Mouse (Mus musculus): ENCODE data around the gene Stx17. TPM values are rescaled to one million over a fixed set of nuclear protein-coding genes. Genes with fewer than 3 reads are reported as not detected.

Stx17 gene
- polyA plus RNA-seq, 1 experiment from 2014 or later: 16.3 TPM

DNA sequence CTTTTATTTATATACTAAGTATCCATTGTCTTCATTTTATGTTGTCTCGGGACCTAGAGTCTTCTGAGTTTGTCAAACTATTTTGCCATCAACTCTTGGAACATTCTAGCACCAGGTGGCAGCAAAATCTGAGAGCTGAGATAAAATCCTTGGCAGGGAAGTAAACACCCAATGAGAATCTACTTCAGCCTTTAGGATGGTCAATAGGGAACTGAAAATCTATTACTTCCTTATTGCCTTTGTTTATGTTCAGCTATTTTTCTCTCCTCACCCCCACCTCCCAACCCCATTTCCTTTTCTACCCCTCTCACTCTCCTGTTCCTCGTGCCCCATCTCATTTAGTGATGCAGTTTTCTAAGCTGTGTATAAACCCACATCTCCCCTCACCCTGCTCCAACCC lies 16.1 kb upstream of the Stx17 start:
- no peaks in the 10 kb centered on the region for H3K36me3 ChIP-seq
- no peaks in the 10 kb centered on the region for H3K9me3 ChIP-seq
- no peak overlapping the region for H3K4me3 ChIP-seq
- H3K4me2 ChIP-seq: no peak overlapping the region
- 73% methylated on average over 2 of the region's 2 CpGs for WGBS
- no peak overlapping the region for H3K9ac ChIP-seq
- no peaks in the 10 kb centered on the region for H3K4me1 ChIP-seq (replicated peaks)
- no peaks in the 10 kb centered on the region for H3K27me3 ChIP-seq
- ATAC-seq (ENCODE audit: low read depth): no peak
- no peak overlapping the region for H3K27ac ChIP-seq (replicated peaks)

DNA sequence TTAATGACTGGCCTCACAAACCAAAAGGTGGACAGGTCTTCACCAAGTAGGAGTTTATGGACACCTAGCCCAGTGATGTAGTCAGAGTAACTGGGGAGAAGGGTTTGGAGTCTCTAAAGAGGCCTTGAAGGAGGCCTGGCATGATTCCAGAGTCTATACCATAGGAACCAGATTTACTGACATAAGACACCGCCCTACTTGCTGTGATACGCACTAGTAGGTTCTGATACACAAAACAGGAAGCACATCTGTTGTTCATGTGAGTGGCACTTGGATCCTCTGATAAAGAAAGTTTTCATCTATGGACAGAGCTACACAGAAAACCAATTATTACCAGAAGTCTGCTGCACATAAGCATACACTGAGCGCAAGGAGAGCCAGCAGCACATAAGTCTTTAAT lies 14.4 kb upstream of the Stx17 start:
- Histone ChIP-seq H3K27me3 (no peaks in the 10 kb centered on the region), H3K36me3 (no peaks in the 10 kb centered on the region), H3K9me3 (no peaks in the 10 kb centered on the region), H3K4me2 (no peak overlapping the region), H3K9ac (no peak overlapping the region), H3K27ac (replicated peaks) (no peak overlapping the region), H3K4me3 (no peak overlapping the region), H3K4me1 (replicated peaks) (no peaks in the 10 kb centered on the region)
- no peak for ATAC-seq (ENCODE audit: low read depth)
- 85% methylated on average over 3 of the region's 3 CpGs for WGBS

- no peak overlapping the region for H3K4me3 ChIP-seq
- no peaks in the 10 kb centered on the region for H3K4me1 ChIP-seq (replicated peaks)
- no peak overlapping the region for H3K4me2 ChIP-seq
- H3K36me3 ChIP-seq: no peaks in the 10 kb centered on the region
- no peak overlapping the region for H3K9ac ChIP-seq
- WGBS: 67% methylated on average over 4 of the region's 4 CpGs
- no peaks in the 10 kb centered on the region for H3K9me3 ChIP-seq
- no peak for ATAC-seq (ENCODE audit: low read depth)
- no peaks in the 10 kb centered on the region for H3K27me3 ChIP-seq
- H3K27ac ChIP-seq (replicated peaks): no peak overlapping the region
These were observed 8.5 kb upstream of the Stx17 start for GRCm38 (mm10) chr4:48116191-48116590.

DNA sequence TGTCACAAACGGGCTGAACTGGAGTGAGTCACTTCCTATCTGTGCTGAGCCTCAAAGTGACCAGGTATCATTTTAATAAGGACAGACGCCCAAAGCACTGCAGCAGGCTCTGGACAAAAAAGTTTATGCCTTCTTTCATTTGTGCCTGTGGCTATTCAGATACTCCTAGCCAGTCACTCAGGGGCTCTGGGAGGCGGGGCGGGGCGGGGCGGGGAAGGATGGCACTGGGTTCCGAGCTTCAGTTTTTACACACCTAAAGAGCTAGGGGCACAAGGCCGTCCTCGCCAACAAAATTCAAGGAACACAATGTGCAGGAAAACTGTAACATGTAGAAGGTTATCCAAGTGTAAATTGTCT lies 321 bp upstream of the Stx17 start:
- H3K36me3 ChIP-seq: no peaks in the 10 kb centered on the region
- no peak overlapping the region for H3K27ac ChIP-seq (replicated peaks)
- H3K4me2 ChIP-seq: peak overlapping the region; percentile 81
- H3K27me3 ChIP-seq: peaks cover 4% of the 10 kb centered on the region; the same call in 1 of the 2 replicates
- H3K4me1 ChIP-seq (replicated peaks): peaks cover 8% of the 10 kb centered on the region
- no peaks in the 10 kb centered on the region for H3K9me3 ChIP-seq
- H3K4me3 ChIP-seq: peak overlapping the region; percentile 84
- H3K9ac ChIP-seq: peak overlapping the region; percentile 89; the same call in 1 of the 2 replicates
- ATAC-seq (ENCODE audit: low read depth): peak; percentile 86
- 5% methylated on average over 9 of the region's 9 CpGs for WGBS

- ATAC-seq (ENCODE audit: low read depth): no peak
- Histone ChIP-seq H3K9me3 (no peaks in the 10 kb centered on the region), H3K4me3 (no peak overlapping the region), H3K9ac (no peak overlapping the region), H3K4me2 (no peak overlapping the region), H3K36me3 (peaks cover 8% of the 10 kb centered on the region; the same call in 1 of the 2 replicates), H3K4me1 (replicated peaks) (peaks cover 6% of the 10 kb centered on the region), H3K27me3 (no peaks in the 10 kb centered on the region), H3K27ac (replicated peaks) (no peak overlapping the region)
- 90% methylated on average over 6 of the region's 6 CpGs for WGBS
These were observed 5.6 kb downstream of the Stx17 start for GRCm38 (mm10) chr4:48130314-48130713.

DNA sequence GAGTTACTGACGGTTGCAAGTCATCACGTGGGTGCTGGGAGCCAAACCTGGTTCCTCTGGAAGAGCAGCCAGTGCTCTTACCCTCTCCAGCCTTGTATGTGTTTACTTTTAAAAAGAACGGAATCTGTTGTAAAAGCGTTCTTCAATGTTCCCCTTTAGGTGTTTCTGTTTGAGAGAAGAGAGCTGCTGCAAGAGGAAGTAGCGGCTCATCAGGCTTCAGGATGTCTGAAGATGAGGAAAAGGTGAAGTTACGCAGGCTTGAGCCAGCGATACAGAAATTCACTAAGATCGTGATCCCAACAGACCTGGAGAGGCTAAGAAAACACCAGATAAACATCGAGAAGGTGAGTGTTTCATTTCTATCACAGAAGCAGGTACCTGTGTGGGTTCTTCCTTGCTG lies 6.9 kb downstream of the Stx17 start:
- 93% methylated on average over 9 of the region's 9 CpGs for WGBS
- H3K27ac ChIP-seq (replicated peaks): no peak overlapping the region
- no peaks in the 10 kb centered on the region for H3K27me3 ChIP-seq
- no peak for ATAC-seq (ENCODE audit: low read depth)
- peaks cover 8% of the 10 kb centered on the region; the same call in 1 of the 2 replicates for H3K36me3 ChIP-seq
- H3K4me3 ChIP-seq: no peak overlapping the region
- H3K4me2 ChIP-seq: no peak overlapping the region
- no peak overlapping the region for H3K9ac ChIP-seq
- H3K9me3 ChIP-seq: no peaks in the 10 kb centered on the region
- no peaks in the 10 kb centered on the region for H3K4me1 ChIP-seq (replicated peaks)

DNA sequence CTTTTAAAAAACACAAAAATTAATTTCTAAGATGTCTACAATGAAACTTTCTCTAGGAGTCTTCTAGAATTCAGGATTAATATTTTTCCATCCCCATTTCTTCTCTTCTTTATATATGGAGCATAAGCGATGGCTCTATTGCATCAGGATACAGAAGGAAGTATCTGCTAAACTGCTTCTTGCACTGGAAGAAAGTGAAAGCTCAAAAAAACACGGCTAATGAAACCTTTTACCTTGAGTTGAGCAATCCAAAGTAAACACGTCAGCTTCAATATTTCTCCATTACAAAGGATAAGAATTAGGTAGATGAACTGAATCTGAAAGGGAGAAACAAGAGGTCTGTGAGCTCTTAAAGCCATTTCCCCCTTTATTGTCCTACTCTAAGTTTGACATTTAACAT lies 8.0 kb downstream of the Stx17 start:
- H3K27me3 ChIP-seq: no peaks in the 10 kb centered on the region
- H3K36me3 ChIP-seq: peaks cover 8% of the 10 kb centered on the region; the same call in 1 of the 2 replicates
- H3K9me3 ChIP-seq: no peaks in the 10 kb centered on the region
- no peaks in the 10 kb centered on the region for H3K4me1 ChIP-seq (replicated peaks)
- ATAC-seq (ENCODE audit: low read depth): no peak
- H3K9ac ChIP-seq: no peak overlapping the region
- no peak overlapping the region for H3K4me2 ChIP-seq
- no peak overlapping the region for H3K27ac ChIP-seq (replicated peaks)
- H3K4me3 ChIP-seq: no peak overlapping the region
- 90% methylated on average over 3 of the region's 3 CpGs for WGBS

DNA sequence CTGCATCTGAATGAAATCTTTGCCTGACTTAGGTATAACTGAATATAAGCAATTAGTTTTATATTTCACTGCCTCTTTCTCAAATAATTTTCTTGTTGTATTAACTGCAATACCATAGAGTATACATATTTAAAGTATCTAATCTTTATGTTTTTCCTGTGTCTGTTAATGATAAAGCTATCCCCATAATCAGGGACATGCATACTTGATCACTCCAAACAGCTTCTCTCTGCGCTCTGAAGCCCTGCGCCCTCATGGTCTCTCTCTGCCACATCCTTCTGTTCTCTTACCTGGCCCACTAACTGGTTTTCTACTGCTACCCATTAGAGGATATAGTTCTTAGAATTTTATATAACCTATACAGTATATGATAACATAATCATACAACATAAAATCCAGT lies 24.8 kb downstream of the Stx17 start:
- no peak overlapping the region for H3K4me2 ChIP-seq
- H3K4me1 ChIP-seq (replicated peaks): no peaks in the 10 kb centered on the region
- H3K27ac ChIP-seq (replicated peaks): no peak overlapping the region
- WGBS: 91% methylated on average over 2 of the region's 2 CpGs
- no peaks in the 10 kb centered on the region for H3K27me3 ChIP-seq
- no peaks in the 10 kb centered on the region for H3K9me3 ChIP-seq
- no peak for ATAC-seq (ENCODE audit: low read depth)
- H3K9ac ChIP-seq: no peak overlapping the region
- no peak overlapping the region for H3K4me3 ChIP-seq
- H3K36me3 ChIP-seq: no peaks in the 10 kb centered on the region

- H3K36me3 ChIP-seq: no peaks in the 10 kb centered on the region
- H3K27ac ChIP-seq (replicated peaks): no peak overlapping the region
- no peak for ATAC-seq (ENCODE audit: low read depth)
- H3K9ac ChIP-seq: no peak overlapping the region
- WGBS: 90% methylated on average over 5 of the region's 5 CpGs
- H3K4me1 ChIP-seq (replicated peaks): no peaks in the 10 kb centered on the region
- no peak overlapping the region for H3K4me3 ChIP-seq
- H3K9me3 ChIP-seq: no peaks in the 10 kb centered on the region
- no peak overlapping the region for H3K4me2 ChIP-seq
- no peaks in the 10 kb centered on the region for H3K27me3 ChIP-seq
These were observed 28.5 kb downstream of the Stx17 start for GRCm38 (mm10) chr4:48153229-48153628.

- 76% methylated on average over 1 of the region's 1 CpGs for WGBS
- H3K27me3 ChIP-seq: no peaks in the 10 kb centered on the region
- no peak overlapping the region for H3K9ac ChIP-seq
- H3K27ac ChIP-seq (replicated peaks): no peak overlapping the region
- H3K4me1 ChIP-seq (replicated peaks): no peaks in the 10 kb centered on the region
- no peaks in the 10 kb centered on the region for H3K9me3 ChIP-seq
- H3K4me3 ChIP-seq: no peak overlapping the region
- H3K36me3 ChIP-seq: peaks cover 7% of the 10 kb centered on the region; the same call in 1 of the 2 replicates
- ATAC-seq (ENCODE audit: low read depth): no peak
- H3K4me2 ChIP-seq: no peak overlapping the region
These were observed 31.1 kb downstream of the Stx17 start for GRCm38 (mm10) chr4:48155864-48156263.

DNA sequence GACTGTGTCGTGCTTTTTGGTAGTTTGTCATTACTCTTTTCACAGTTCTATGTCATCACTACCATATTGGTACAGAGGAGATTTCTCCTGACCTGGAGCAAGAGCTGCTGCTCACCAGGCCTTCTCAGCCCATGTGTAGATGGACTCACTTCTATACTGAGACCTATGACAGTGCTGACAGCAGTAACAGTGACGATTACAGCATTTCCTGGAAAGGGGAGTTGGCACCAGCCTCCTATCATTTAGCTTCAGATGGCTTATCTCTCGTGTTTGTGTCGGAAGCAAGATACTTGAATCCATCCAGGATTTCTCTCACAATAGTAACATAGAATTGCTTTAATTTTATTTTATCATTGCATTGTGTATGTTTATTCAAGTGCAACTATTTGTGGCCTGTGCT lies 35.7 kb downstream of the Stx17 start:
- no peak overlapping the region for H3K9ac ChIP-seq
- no peaks in the 10 kb centered on the region for H3K4me1 ChIP-seq (replicated peaks)
- no peak for ATAC-seq (ENCODE audit: low read depth)
- WGBS: 90% methylated on average over 4 of the region's 4 CpGs
- peaks cover 7% of the 10 kb centered on the region; the same call in 1 of the 2 replicates for H3K36me3 ChIP-seq
- H3K4me3 ChIP-seq: no peak overlapping the region
- H3K27me3 ChIP-seq: no peaks in the 10 kb centered on the region
- H3K27ac ChIP-seq (replicated peaks): no peak overlapping the region
- no peaks in the 10 kb centered on the region for H3K9me3 ChIP-seq
- no peak overlapping the region for H3K4me2 ChIP-seq

- no peak overlapping the region for H3K4me2 ChIP-seq
- H3K36me3 ChIP-seq: peaks cover 15% of the 10 kb centered on the region
- no peak overlapping the region for H3K4me3 ChIP-seq
- H3K9me3 ChIP-seq: no peaks in the 10 kb centered on the region
- H3K27ac ChIP-seq (replicated peaks): no peak overlapping the region
- no peaks in the 10 kb centered on the region for H3K27me3 ChIP-seq
- ATAC-seq (ENCODE audit: low read depth): no peak
- H3K4me1 ChIP-seq (replicated peaks): no peaks in the 10 kb centered on the region
- H3K9ac ChIP-seq: no peak overlapping the region
- 89% methylated on average over 5 of the region's 5 CpGs for WGBS
These were observed 39.1 kb downstream of the Stx17 start for GRCm38 (mm10) chr4:48163851-48164250.

GRCm38 (mm10) chr4:48175666-48176065 lies 51.0 kb downstream of the Stx17 start:
- WGBS: 92% methylated on average over 3 of the region's 3 CpGs
- peaks cover 4% of the 10 kb centered on the region; the same call in 1 of the 2 replicates for H3K4me1 ChIP-seq (replicated peaks)

More at GRCm38 (mm10) chr4:48175666-48176065, 51.0 kb downstream of the Stx17 start:
- no peak for ATAC-seq (ENCODE audit: low read depth)
- Histone ChIP-seq H3K27ac (replicated peaks) (no peak overlapping the region), H3K36me3 (no peaks in the 10 kb centered on the region), H3K4me2 (no peak overlapping the region), H3K9me3 (no peaks in the 10 kb centered on the region), H3K27me3 (no peaks in the 10 kb centered on the region), H3K9ac (no peak overlapping the region), H3K4me3 (no peak overlapping the region)

Data from neural tube, embryonic 13.5 days (tissue).